Mouse (Mus musculus): Measurements from ENCODE around the gene Fmod.

The Fmod gene

DNA sequence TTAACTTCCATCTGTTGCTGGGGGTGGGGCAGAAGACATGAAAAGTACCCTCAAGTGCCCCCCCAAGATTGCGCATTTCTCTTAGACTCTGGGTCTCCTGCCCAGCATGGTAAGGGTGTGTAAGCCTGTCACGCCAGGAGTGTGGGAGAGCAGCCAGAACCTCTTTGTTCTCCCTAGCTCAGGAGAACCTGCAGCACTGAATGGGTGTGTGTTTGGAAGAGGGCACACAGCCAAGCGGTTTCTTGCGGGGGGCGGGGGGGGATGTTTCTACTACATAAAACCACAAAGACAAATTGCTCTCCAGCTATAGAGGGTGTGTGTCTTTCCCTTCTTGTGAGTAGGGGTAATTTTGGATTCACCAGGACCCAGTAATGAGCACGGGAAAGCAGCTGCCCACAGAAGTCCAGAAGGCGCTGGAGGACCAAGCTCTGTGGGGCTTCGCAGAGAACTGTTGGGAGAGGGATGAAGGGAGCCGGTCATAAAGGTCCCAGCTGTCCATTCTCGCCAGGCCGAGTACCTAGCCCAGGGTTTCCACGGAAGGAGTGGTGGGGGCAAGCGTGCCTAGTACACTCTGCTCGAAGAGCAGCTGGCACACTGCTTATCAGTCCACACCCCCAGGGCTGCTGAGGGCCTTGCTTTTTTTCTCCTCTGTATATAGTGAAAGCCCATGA is 59.3 kb downstream of the Fmod start:
- no peak for DNase-seq (ENCODE audit: low spot score)

DNA sequence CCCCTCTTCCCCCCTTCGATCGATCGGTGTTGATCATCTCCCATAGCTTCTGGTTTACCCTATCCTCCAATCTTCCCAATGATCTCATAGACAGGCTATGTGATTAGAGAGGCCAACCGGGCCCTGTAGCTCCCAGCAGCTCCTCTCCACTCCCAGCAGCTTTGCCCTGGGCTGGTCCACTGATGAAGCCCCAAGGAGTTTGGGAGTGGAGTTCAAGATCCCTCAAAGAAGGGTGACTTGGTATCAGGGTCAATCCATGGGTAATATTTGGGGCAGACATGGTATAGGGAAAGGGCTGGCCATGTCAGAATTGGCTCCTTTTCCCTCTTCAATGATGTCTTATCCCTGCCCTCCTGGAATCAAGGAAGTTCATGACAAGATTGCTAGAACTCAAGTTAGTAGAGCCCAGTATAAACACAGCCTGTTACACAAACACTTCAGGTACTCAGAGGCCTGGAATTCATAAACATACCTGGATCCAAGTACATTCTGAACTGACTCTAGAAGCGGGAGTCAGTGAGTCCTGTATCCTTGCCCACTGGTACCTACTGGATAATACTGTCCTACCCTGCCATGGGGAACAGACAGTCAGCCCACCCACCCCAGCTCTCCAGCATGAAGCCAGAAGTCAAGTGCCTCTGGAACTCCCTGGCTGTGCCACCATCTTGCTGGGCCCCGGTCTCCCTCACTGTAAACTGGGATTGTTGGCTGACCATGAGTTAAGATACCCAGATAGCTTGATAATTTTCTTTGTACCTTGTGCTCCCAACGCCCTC is 60.2 kb downstream of the Fmod start:
- DNase-seq (ENCODE audit: low spot score): no peak

All from ovary, postnatal 10 days (tissue).